Mouse (Mus musculus): ENCODE results near the gene Rlbp1.
A peak's percentile ranks its signal among the peaks of the same experiment; 100 is the strongest.

Gene Rlbp1

DNA sequence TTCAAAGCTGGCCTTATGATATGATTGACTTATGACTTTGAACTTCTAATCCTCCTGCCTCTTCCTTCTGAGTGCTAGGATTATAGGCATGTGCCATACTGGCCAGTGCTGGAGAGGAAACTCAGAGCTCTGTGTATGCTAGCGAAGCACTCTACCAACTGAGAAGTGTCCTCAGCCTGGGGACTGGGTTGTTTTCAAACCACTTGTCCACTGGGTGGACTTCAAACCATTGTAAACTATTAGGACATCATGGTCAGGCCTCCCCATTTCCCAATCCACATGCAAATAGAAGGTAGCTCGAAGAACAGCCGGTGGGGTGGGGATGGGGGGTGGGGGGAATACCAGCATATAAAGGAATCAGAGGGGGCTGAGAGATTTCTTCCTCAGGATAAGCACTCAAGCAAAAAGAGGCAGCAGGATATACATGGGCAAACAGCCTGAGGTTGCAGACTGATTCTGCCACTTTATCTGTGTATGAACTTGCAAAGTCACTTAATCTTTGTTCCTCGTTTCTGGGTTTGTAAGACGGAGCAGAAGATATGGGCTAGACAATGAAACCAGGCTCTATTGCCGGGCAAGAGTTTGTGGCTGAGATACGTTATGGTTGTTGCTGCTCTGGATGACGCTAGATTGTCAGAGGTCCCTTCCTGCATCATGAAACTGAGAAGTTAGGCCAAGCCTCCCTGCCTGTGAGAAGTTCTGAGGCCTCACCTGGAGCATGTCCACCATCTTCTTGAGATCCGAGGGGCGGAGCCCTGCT, 10.2 kb downstream of the Rlbp1 start:
- DNase-seq (ENCODE audit: low read depth, low spot score) = no peak

DNA sequence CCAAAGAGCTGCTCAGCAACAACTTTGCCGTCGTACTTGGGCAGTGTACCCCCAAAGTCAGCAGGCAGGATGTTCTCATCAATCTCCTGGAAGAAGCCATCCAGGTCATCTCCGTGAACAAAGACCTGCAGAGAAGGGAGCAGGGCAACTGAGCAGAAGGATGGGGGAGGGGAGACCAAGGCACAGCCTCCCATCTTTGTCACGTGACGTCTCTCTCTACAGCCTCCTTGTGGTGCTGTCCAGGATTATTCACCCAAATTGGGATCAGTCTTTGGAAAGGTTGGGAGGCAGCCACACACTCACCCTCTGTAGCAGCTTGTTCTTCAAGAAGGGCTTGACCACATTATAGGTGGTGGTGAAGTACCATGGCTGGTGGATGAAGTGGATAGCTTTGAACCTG, 11.3 kb downstream of the Rlbp1 start:
- DNase-seq (ENCODE audit: low read depth, low spot score) = no peak

DNA sequence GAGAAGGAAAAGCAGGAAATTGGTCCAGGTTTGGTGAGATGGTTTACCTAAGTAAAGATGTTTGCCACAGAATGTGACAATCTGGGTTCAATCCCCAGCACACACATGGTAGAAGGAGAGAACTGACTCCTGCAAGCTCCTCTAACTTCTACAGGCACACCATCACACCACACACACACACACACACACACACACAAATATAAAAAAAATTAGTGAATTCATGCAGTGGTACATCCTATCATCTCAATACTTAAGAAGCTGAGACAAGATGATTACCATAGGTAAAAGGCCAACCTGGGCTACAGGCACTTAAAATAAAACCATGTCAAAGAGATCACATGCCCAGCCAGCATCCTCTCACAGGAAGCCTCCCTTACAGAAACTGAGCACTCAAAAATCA, 12.8 kb downstream of the Rlbp1 start:
- DNase-seq (ENCODE audit: low read depth, low spot score) = no peak

DNA sequence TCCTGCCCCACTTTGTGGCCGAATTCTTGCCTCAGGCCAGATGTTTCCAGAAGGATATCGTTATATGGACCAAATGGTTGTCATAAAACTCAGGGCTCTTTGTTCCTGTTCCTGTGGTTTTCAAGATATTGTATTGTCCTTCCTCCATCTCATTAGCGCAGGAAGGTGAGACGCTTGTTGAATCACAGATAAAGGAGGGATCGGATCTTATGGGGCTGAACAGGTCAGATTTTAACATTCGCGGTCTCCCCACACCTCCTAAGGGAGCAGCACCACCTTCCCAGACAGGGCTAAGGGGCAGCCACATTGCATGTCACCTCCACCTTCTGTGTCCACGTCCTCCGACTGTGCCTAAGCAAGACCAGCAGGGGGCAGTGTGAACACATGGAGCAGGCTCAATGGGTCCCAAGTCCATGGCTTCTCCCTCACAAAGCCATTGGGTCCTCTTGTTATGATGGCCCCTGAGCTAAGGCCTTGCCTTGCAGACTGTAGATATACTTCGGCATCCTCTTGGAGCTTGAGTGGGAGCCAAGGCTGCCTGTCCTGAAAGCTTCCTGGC, 15.4 kb downstream of the Rlbp1 start:
- DNase-seq (ENCODE audit: low read depth, low spot score) = peak; percentile 28

DNA sequence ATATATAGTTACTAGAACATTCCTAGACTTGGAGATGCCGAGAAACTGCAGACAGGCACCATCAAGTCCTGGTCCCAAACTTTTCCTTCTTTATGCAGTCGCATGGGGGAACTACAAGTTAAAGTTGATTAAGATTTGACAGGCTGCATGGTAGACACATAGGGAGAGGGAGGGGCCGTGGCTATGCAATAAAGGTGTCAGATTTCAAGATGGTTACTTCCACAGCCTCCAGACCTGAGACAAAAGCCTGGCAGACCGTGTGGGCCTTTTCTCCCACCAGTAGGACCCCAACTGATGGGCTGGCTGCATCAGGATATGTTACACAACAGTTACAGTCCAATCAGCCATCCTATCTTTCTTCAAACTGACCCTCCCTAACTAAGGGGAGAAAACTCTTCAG, 17.4 kb downstream of the Rlbp1 start:
- DNase-seq (ENCODE audit: low read depth, low spot score) = no peak

DNA sequence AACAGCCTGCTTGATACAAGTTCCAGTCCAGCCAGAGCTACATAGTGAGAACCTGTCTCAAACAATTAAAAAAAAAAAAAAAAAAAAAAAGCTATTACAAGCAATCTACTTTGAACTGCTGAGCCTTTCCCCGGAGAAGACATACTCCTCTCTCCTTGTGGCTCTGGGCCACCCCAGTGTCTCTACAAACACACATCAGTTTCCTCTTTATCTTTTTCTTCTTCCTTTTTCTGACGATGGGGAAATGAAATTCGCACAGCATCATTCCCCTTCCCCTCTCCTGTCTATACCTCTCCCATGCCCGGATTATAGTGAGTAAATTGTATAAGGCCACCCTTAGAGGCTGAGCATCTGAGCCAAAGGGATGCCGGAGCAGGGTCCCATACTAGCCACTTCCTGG, 18.2 kb downstream of the Rlbp1 start:
- DNase-seq (ENCODE audit: low read depth, low spot score) = no peak

DNA sequence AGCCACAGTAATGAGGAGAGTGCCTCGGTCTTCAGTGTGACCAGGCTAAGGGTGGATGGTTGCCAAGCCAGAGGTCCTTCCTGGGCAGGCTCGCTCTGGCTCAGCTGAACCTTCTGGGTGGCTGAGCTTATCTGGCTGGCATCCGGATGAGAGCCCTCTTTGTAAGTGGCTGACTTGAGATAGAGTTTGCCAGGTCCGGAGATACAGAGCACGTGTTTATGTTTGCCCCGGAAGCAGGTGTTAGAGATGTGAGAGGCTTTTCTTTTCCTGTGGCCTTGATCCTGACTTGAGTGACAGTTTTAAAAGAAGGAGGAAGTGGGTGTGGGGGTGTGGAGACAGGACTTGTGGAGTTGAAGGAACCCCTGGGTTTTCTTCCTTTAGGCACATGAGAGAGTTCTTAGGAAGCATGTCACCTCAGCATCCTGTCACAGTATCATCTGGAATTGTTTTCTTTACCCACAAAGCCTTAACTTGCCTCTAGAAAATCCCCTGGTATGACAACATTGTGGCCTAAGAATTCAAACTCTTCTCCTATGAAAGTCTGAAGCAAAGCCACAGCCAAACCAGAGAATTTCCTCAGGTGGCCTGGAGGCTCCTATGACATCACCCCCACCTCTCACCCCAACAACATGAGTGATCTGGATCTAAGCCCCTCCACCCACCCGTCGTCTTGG, 23.3 kb downstream of the Rlbp1 start:
- DNase-seq (ENCODE audit: low read depth, low spot score) = peak; percentile 22

DNA sequence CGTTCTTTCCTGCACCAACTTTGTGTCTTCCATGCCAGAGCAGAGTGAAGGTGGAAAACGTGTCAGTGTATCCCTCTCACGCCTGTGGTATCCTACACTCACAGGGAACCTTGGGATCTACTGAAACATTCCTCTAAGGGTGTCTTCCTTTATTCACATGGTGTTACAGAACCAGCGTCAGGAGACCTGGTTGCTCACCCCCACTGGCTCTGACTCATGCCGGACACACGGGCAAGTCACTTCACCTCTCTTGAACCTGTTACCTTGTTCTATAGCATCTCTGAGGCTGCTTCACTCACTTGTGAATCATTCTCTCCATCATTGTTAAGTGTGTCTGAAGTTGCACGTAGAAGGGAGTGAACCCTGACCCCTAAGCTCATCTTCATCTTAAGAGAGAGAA, 24.0 kb downstream of the Rlbp1 start:
- no peak for DNase-seq (ENCODE audit: low read depth, low spot score)

DNA sequence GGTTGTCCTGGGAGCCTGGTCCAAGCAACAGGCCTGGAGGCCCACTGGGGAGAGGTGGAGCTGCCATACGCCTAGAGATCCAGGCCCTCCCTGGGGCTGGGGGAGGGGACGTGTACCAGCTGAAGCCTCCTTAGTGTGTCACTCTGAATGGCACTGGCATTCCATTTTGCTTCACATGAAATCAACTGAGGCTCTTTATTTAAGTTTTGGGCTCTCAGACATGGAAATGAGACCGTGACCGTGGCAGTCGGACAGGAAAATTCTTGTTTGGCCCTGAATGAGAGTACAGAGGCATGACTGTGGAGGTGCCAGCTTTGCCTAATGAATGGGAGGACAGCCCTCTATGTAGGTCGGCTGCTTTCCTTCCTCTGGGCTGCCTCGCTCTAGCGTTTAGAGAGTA, 24.6 kb downstream of the Rlbp1 start:
- no peak for DNase-seq (ENCODE audit: low read depth, low spot score)

DNA sequence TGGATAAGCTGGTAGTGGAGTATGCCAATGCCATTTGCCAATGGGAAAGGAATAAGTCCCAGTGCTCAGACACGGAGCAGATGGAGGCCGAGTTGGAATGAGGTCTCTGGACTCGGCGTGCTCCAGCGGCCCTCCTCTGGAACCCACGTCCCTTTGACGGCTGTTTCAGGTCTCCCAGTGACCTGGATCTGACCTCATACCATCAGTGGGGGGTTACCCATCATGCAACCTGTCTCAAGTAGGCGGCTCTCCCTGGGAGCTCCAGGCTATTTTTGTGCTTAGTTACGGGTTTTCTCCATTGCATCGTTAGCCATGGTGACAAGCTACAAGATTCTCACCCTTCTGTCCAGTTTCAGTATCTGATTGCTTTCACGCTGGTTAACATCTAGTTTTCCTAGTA, 26.8 kb downstream of the Rlbp1 start:
- no peak for DNase-seq (ENCODE audit: low read depth, low spot score)

DNA sequence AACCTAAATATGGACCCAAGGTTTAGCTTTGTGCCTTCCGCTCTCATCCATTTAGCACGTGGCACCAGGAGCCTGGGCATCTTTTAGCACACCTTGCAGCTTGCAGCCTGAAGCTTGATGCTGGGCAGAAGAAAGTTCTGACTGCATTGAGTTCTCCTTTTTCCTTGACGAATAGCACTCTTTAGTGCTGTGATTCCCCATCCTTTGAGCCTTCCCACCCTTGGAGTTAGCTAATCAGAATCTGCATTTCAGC, 27.7 kb downstream of the Rlbp1 start:
- no peak for DNase-seq (ENCODE audit: low read depth, low spot score)

DNA sequence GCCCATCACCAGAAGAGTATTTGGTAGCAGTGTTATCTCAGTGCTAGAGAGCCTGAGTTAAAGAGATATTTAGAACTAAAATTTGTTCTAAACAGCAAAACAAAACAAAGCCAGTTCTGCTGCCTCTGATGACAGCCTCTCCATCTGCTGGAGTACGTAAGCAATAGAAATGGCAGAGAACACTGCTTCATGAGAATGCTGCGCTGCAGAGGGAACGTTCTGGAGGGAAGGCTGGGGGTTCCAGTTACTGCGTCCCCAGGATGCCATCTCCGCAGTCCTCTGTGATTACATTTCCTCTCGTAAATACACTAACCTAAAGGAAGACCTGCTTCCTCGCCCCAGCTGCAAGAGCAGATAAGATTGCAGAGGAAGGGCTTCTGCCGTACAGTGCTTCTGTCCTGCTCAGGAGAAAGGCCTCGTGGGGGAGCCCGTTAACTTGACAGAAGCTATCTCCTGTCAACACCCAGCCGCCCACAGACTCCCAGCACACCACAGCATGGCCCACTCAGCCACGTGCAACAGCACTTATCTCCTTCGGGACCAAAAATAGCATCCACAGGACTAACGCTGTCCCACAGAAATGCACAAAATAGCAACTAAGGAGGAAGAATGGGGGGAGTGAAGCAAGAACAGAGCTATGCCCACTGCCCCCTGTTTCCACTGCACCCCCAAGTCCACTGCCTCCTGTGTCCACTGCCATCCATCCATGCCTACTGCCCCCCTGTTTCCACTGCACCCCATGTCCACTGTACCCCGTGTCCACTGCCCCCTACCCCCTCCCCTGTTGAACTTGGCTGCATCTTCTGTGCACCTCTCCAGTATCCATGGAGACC, 28.3 kb downstream of the Rlbp1 start:
- DNase-seq (ENCODE audit: low read depth, low spot score) = no peak

DNA sequence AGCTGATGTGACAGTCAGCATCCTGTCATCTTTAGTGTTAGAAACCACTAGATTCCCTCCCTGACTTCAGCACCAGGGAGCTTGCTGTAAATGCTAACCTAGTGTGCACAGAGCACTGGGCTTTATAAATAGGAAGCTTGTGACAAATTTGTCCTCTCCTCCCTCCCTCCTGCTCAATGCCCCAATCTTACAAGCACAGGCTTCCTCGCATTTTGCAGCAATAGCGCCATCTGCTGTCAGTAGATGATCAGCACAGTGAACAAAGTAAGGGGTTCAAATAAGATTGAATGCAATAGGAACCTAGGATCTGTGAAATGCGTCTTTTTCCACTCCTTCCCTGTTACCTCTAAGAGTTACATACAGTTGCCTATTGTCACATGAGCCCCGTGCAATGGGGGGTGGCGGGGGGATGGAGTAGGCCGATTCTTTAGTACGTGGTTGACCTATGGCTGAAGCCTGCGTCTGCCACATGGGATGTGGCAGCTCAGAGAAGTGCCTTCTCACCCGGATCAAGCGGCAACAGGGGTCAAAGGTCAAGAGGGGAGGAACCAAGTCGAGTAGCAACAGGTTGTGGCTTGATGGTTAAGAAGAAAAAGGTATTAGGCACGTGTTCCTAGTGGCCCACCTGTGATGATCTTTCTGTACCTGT, 37.0 kb downstream of the Rlbp1 start:
- DNase-seq (ENCODE audit: low read depth, low spot score) = peak; percentile 75

DNA sequence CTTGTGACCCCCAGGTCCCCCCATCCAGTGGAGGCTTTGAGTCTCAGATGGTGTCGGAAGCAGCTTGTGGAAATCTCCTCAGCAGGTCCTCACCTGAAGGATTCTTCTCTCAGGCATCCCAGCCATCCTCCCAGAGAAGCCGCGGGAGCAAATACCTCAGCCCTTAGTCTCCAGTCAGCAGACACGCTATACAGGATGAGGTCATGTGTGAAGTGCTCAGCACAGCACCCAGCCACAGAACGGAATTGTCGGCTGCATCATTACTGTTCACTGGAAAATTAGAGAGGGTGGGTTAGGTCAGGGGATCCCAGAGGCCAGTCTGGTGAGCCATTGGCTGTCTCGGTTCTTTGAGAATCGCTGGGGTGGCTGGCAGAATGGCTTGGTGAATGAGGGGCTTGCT, 38.0 kb downstream of the Rlbp1 start:
- DNase-seq (ENCODE audit: low read depth, low spot score) = no peak

DNA sequence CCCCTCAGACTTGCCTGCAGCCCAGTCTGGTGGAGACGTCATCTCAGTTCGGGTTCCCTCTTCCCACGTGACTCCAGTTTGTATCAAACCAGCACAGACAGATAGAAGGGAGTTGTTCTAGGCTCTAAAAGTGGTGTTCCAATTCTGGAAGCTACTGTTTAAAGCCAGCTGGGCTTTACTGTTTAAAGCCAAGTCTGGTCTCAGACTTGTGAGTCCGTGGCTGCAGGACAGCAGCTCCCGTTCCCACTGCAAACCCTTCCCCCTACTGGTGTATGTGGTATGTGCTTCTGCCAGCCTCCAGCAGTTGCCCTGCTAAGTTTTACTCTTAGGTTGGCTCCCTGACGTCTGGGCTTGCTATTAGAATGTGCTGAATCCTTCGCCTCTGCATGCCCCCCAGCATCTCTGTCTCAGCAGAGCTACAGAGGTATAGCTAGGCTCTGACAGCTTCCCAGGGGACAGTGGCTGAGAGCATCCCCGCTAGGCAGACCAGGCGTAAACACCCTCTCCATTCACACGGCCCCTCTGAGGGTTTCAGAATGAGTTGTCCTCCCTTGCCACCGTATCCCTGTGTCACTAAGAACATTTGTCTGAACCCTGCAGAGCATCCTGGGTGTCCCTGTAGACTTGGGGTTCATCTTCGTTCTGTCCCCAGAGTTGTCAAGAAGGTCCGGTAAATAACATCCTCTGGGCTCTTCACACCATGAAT, 39.6 kb downstream of the Rlbp1 start:
- DNase-seq (ENCODE audit: low read depth, low spot score) = no peak

DNA sequence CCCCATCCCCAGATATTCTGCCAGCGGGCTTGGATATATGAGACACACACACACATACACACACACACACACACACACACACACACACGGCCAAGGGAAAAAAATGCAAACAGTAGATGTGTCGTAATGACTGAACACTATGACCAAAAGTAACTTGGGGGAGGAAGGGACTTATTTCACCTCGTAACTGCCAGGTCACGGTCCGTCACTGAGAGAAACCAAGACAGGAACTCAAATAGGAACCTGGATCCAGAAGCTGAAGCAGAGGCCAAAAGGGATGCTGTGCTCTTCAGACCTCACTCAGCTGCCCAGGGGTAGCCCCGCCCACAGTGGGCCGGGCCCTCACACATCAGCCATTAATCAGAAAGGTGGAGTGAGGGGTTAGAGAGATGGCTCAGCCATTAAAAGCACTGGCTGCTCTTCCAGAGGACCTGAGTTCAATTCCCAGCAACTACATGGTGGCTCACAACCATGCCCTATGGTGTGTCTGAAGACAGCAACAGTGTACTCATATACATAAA, 40.2 kb downstream of the Rlbp1 start:
- no peak for DNase-seq (ENCODE audit: low read depth, low spot score)

DNA sequence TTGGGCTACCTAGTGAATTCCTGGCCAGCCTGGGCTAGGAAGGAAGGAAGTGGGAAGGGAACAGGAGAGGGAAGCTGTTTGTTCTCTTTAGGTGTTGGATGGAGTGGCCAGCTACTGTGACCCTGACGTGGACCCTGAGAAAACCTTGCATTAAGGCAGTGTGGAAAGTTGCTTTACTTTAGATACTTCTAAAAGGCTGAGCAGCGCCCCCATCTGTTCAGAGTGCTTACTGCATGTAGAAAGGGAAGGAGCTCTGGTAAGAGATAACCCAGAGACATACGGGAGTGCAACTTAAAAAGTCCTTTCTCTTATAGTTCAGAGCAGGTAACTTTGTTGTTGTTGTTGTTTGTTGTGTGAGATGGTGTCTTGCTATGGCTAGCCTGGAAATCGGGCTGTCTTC, 40.9 kb downstream of the Rlbp1 start:
- peak; percentile 12 for DNase-seq (ENCODE audit: low read depth, low spot score)

DNA sequence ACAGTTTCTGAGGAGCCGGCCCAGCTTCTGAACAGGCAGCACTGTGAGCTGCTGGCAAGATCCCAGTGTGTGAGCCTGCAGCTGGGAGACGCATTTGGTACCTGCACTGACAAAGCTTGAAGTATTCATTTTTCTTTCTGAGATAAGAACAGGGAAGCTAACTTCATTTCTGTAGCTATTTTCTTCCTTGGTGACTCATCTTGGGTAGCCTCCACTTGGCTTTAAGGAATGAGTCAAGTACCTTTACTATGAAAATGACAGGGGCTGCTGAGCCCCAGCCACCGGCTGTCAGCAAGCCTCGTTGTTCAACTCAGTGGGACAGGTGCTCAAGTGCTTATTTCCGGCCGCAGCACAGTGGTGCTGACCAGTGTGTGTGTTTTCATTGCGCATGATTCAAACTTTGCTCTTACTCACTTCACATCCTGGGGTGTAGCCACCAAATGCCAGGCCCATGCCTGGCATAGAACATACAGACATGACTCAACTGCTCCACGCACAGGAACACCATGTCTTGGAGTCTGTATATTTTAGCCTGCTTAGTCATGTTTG, 50.4 kb downstream of the Rlbp1 start:
- DNase-seq (ENCODE audit: low read depth, low spot score) = no peak

DNA sequence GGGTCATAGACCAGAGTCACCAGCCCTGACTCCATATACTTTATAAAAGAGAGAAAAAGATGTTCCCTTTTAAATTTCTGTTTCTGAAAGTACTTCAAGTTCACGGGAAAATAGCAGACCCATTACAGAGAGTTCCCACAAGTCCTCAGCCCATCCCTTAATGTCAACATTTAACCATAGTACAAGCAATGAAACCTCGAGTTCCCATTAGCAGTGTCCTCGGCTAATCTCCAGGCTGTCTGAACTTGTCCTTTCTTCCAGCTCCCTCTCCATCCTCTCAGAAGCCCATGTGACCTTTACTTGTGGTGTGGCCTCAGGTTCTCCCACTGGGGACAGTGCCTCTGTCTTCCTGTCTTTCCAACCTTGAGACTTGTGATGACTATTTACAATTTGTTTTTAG, 53.4 kb downstream of the Rlbp1 start:
- no peak for DNase-seq (ENCODE audit: low read depth, low spot score)

DNA sequence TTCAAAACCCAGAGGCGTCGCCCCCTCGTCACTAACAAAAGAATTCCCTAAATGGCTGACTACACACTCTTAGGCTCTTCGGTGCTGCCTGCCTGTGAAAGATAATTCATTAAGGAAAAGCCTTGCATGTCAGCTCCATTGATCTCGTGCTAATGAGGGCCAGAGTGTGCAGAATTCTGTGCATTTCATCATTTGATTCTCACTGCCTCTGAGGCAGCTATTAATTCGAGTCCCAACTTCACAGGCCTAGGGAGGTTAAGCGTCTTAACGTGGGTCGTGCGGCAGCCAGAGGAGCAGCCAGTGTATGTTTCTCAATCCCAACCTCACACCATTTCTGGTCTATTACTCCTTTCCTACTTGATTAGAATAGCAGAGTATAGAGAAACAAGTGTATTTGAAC, 55.7 kb downstream of the Rlbp1 start:
- no peak for DNase-seq (ENCODE audit: low read depth, low spot score)

DNA sequence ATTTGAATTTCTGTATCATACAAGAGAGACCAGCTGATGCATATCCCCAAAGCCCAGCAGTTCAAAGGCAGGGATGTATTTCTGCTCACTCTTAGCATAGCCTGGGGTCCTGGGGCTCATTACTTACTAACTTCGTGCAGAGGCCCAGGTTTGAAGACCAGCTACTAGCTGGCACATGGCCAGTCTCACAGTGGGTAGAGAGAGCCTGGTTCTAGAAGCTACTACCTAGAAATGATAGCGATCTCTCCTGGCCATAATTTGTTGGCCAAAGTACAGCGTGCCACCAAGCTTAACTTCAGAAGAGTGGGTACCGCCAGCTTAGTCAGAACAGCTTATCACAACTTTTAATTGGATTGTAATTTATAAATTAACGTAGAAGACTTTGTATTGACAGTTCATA, 58.1 kb downstream of the Rlbp1 start:
- no peak for DNase-seq (ENCODE audit: low read depth, low spot score)
